Mouse (Mus musculus) embryonic fibroblast, embryonic 13.5 days (primary cell): ENCODE data around the gene Rab29.

Experiments
- CTCF ChIP-seq: IDR thresholded peaks from 2 replicates; pipeline ENCODE4 v1.5.1; 2011; ENCODE audit warnings: mild to moderate bottlenecking, control low read depth, low read length, moderate library complexity, borderline replicate concordance; ENCODE audit not compliant: insufficient read depth
- POLR2A ChIP-seq: IDR thresholded peaks from 2 replicates; pipeline ENCODE4 v1.6.1; 2011; ENCODE audit warnings: low read depth, mild to moderate bottlenecking, control low read depth, low read length, moderate library complexity

DNA sequence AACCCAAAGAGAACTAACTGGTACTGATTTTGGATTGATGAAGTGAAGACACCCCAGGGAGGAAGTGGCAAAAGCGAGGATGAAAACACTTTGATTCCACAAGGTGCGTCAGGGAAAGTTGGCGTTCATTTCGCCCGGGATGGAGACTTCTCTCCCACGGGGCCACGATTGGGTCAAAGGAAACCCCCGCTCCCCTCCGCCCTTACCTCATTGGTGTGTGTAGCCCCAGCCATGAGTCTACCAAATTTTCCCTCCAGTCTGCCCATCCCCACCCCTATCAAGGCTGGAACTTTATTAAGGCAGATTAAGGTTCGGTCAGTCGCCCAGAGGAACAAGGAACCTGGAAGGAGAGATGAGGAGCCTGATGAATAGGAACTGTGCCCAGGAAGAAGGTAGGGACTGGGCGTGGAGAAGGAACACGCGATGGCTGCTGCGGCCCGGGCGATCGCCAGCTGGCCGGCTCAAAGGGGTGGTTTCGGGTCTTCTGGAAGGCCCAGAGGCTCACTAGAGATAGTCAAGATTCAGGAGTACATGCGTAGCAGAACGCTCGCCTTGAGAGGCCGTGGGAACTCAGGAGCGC lies 39.7 kb upstream of the Rab29 start, which contains the start of gene Slc41a1:
- no peak for TF ChIP-seq CTCF
- no peak for TF ChIP-seq POLR2A
